Mouse (Mus musculus): ENCODE data around the gene Zfp617.

- no peak for TF ChIP-seq POLR2A (IDR thresholded peaks at IDR 0.05; ENCODE audit: borderline replicate concordance, low read depth, low read length)
- TF ChIP-seq CTCF (IDR thresholded peaks at IDR 0.05; ENCODE audit: low read depth, low read length), result no peak
These were observed 63.5 kb downstream of the Zfp617 start for GRCm38 (mm10) chr8:71971945-71972344.
